Mouse (Mus musculus): ENCODE measurements around the gene Gm39566.
A peak's percentile ranks its signal among the peaks of the same experiment; 100 is the strongest.

Gene Gm39566

GRCm38 (mm10) chr11:69833554-69833953 lies 18.5 kb upstream of the Gm39566 start:
- DNase-seq: no peak

- DNase-seq: no peak
Measured at GRCm38 (mm10) chr11:69828832-69829231, 13.7 kb upstream of the Gm39566 start.

GRCm38 (mm10) chr11:69823456-69823855 lies 8.4 kb upstream of the Gm39566 start:
- DNase-seq: no peak

GRCm38 (mm10) chr11:69822080-69822479 lies 7.0 kb upstream of the Gm39566 start, which contains the start of gene Spem1:
TSS of gene Spem1 (minus strand) at chr11:69822180.
- DNase-seq: no peak

- DNase-seq: no peak
Measured at GRCm38 (mm10) chr11:69818871-69819270, 3.8 kb upstream of the Gm39566 start.

- no peak for DNase-seq
Measured at GRCm38 (mm10) chr11:69818365-69818764, 3.3 kb upstream of the Gm39566 start, which contains the start of gene Spem2. TSS of gene Spem2 (minus strand) at chr11:69818465.

GRCm38 (mm10) chr11:69816520-69816919 lies 1.4 kb upstream of the Gm39566 start:
- DNase-seq: no peak

GRCm38 (mm10) chr11:69810280-69810679 lies 4.8 kb downstream of the Gm39566 start:
- DNase-seq: no peak

GRCm38 (mm10) chr11:69807641-69808040 lies 7.5 kb downstream of the Gm39566 start:
- DNase-seq: no peak

- no peak for DNase-seq
Measured at GRCm38 (mm10) chr11:69806378-69806777, 8.7 kb downstream of the Gm39566 start.

- no peak for DNase-seq
Measured at GRCm38 (mm10) chr11:69804972-69805909, 9.9 kb downstream of the Gm39566 start, which contains the start of gene Tmem102. TSS of gene Tmem102 (minus strand) at chr11:69805624.

GRCm38 (mm10) chr11:69804652-69804940 lies 10.5 kb downstream of the Gm39566 start:
- no peak for DNase-seq

GRCm38 (mm10) chr11:69803786-69804651 lies 11.1 kb downstream of the Gm39566 start:
- DNase-seq: peak; percentile 62

- DNase-seq: no peak
Measured at GRCm38 (mm10) chr11:69803328-69803727, 11.8 kb downstream of the Gm39566 start.

GRCm38 (mm10) chr11:69802648-69803105 lies 12.4 kb downstream of the Gm39566 start:
- DNase-seq: peak; percentile 81

GRCm38 (mm10) chr11:69801379-69801977 lies 13.6 kb downstream of the Gm39566 start, which contains the start of gene Fgf11:
TSS of gene Fgf11 (minus strand) at chr11:69801857.
- no peak for DNase-seq

GRCm38 (mm10) chr11:69800392-69801197 lies 14.5 kb downstream of the Gm39566 start:
- peak; percentile 84 for DNase-seq

- peak; percentile 74 for DNase-seq
Measured at GRCm38 (mm10) chr11:69800138-69800391, 15.0 kb downstream of the Gm39566 start.

GRCm38 (mm10) chr11:69799394-69800137 lies 15.5 kb downstream of the Gm39566 start:
- no peak for DNase-seq

GRCm38 (mm10) chr11:69797924-69798323 lies 17.2 kb downstream of the Gm39566 start:
- DNase-seq: no peak

- DNase-seq: no peak
Measured at GRCm38 (mm10) chr11:69795983-69796435, 19.1 kb downstream of the Gm39566 start.

Data from right cerebral cortex, postnatal 4 days (tissue).